Mouse (Mus musculus) embryo, embryonic 9.5 days (tissue): ENCODE results near the gene Pard6b.
A peak's percentile ranks its signal among the peaks of the same experiment; 100 is the strongest.

Experiments used
- DNase-seq: peaks from one replicate; pipeline ENCODE4 v3.0.0-alpha.2; 2017; ENCODE audit errors: extremely low spot score

Pard6b gene

GRCm38 (mm10) chr2:168128211-168128859 is 47.5 kb downstream of the Pard6b start:
- peak; percentile 94 for DNase-seq

- DNase-seq, result no peak
These were observed 49.2 kb downstream of the Pard6b start for GRCm38 (mm10) chr2:168130046-168130445.

DNA sequence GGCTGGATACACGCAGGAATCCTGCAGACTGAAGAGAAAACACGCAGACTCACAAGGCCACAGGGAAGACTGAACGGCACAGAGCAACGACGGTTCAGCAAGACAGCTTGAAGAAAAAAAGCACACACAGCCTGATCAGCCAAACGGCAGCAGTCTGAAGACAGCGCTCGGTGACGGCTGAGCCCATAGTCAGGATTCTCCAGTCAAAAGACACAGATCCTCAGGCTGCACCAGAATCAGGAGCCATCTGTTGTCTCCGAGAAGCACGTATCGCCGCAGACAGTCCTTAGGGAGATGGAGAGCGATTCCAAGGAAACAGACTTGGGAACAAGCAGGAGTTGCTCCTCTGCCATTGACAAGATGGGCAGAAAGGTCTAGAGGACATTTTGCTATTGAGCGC is 56.4 kb downstream of the Pard6b start:
- DNase-seq, result no peak

DNA sequence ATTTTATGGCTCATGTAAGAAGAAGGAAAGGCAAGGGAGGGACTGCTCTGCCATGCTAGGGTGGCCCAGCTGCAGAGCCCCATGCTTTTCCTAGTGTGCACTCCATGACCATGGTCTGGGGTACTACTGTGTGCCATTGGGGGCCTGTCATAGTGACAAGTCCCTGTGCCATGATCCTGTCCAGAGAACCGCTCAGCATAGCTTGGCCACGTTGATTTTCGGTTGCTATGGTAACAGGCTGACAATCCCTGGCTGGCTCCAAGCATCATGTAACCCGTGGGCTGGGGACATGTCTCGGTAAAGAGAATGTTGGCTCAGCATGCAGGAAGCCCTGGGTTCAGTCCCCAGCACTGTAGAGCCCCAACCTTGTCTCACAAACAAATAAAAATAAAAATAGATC is 63.0 kb downstream of the Pard6b start:
- DNase-seq, result no peak

DNA sequence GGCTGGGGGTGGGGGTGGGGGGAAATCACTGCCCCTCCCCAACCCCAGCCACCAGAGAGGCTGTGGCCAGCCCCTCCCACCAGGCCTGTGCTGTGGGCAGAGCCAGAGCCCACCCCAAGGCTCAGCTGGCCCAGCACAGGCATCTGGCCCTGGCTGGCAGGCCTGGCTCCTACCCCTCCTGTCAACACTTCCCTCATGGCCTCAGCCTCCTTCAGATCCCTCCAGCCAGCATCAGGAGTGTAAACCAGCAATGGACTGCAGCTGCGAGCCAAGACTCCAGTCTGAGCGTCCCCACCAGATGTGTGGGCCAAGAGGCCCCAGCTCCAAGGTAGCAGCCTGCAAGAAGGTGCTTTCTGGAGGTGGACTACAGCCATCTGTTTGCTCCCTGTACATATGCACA is 64.6 kb downstream of the Pard6b start:
- DNase-seq, result no peak

DNA sequence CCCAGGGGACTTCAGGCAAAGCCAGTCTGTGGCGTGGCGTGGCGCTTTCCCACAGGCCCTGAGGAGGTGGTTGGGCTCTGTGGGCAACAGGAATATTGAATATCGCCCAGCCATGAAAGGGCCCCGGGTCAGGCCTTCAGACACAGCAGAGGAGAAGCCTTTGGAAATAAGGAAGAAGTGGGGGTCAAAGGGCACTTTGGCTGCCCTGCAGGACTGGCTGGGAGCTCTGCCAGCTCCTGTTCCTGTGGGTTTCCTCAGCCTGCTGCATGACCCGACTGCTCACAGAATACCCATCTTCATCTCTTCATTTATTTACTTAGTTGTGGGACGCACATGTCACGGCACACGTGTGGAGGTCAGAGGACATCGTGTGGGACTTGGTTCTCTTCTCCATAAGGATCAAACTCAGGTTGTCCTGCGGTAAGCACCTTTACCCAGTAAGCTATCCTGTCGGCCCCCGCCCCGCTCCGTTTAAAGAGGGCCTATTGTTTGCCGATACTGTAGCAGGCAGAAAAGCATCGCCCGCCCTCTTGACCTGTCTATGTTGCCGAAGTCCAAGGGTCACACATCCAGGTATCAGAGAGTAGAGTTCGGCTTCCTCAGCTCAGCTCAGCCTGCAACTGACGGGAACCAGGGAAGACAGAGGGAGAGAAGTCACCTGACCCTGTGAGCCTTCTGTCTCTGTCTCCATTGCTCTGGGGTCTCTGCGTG is 67.1 kb downstream of the Pard6b start:
- DNase-seq, result no peak

DNA sequence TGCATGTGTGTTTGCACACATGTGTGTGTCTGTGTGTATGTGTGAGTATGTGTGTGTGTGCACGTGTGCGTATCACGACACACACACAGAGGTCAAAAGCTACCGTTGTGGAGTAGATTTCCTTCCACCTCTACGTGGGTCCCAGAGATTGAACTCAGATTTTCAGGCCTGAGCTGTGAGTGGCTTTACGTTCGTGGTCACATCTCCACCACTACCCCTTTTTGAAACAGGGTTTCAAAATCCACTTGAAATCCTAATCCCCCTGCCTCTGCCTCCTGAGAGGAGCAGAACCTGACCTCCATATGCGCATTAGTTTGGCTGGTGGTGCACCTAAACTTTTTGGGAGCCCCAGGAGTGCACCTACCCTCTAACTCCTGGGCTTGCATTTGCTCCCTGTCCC is 68.4 kb downstream of the Pard6b start:
- DNase-seq, result no peak
